Mouse (Mus musculus) G1E (cell line): ENCODE data around the gene Sbf2. TPM values are rescaled to one million over a fixed set of nuclear protein-coding genes. Genes with fewer than 3 reads are reported as not detected.

Source experiments
- ATAC-seq: 2 replicates; pipeline ENCODE4 v1.8.0; 2016; ENCODE audit warnings: mild to moderate bottlenecking; ENCODE audit not compliant: insufficient number of reproducible peaks, poor library complexity, low FRiP score, severe bottlenecking; ENCODE audit errors: extremely low read depth
- DNase-seq: peaks from one replicate; pipeline ENCODE4 v3.0.0; 2012; ENCODE audit warnings: low spot score
- H3K27me3 ChIP-seq: 2 replicates; pipeline ENCODE4 v1.6.1; 2012; ENCODE audit warnings: mild to moderate bottlenecking, low read length, inconsistent platforms; ENCODE audit not compliant: insufficient read depth
- H3K36me3 ChIP-seq: replicated peaks from 2 replicates; pipeline ENCODE3; 2012; ENCODE audit warnings: mild to moderate bottlenecking, inconsistent platforms
- H3K4me1 ChIP-seq: 2 replicates; pipeline ENCODE4 v1.6.1; 2012; ENCODE audit warnings: low read depth, low read length, inconsistent platforms, mixed read lengths; ENCODE audit not compliant: insufficient read depth
- H3K4me3 ChIP-seq: 2 replicates; pipeline ENCODE4 v1.5.1; 2012; ENCODE audit warnings: low read depth, mild to moderate bottlenecking, inconsistent platforms, low read length, moderate library complexity, mixed read lengths
- H3K9me3 ChIP-seq: replicated peaks from 2 replicates; pipeline ENCODE4 v1.6.1; 2012; ENCODE audit warnings: inconsistent platforms
- CTCF ChIP-seq: IDR thresholded peaks from 2 replicates; pipeline ENCODE4 v1.5.1; 2012; ENCODE audit warnings: low read depth, low read length, inconsistent platforms, mixed read lengths
- GATA1 ChIP-seq: IDR thresholded peaks from 2 replicates; pipeline ENCODE4 v1.6.1; 2012; ENCODE audit warnings: borderline replicate concordance, low read length, inconsistent platforms, mixed read lengths
- GATA2 ChIP-seq: IDR thresholded peaks from 2 replicates; pipeline ENCODE4 v1.6.1; 2012; ENCODE audit warnings: low read depth, low read length, inconsistent platforms, borderline replicate concordance
- POLR2AphosphoS5 ChIP-seq: IDR thresholded peaks from 2 replicates; pipeline ENCODE4 v1.6.1; 2012; ENCODE audit warnings: low read depth, low read length, inconsistent platforms; ENCODE audit not compliant: insufficient replicate concordance
- TAL1 ChIP-seq: conservative IDR thresholded peaks from 2 replicates; pipeline ENCODE4 v1.6.1; 2012; ENCODE audit warnings: low read depth, low read length, inconsistent platforms, mixed read lengths
- polyA plus RNA-seq: library from polyadenylated mRNA; stranded (reverse); fragments of >175 nt; gene quantifications from 2 replicates; pipeline ENCODE4 v1.2.3, GENCODE M21; 2012
- total RNA-seq, 2 experiments: library from RNA; stranded (forward) in 1 of 2; stranded (reverse) in 1 of 2; fragments of 200-1000 nt in 1 of 2; fragments of >200 nt in 1 of 2; fragmentation: Nextera tagmentation in 1 of 2; gene quantifications; 2 replicates each; pipeline ENCODE4 v1.2.3; 2014 to 2017

Sbf2 gene
- total and polyA plus RNA-seq, 3 experiments, result 0.49 TPM; not detected in 2

- Histone ChIP-seq H3K4me3 (no peak overlapping the region), H3K9me3 (no peaks in the 10 kb centered on the region), H3K36me3 (no peaks in the 10 kb centered on the region), H3K27me3 (peaks cover 10% of the 10 kb centered on the region; the same call in 1 of the 2 replicates), H3K4me1 (no peaks in the 10 kb centered on the region)
- no peak for DNase-seq
- TF ChIP-seq GATA1 (no peak), GATA2 (no peak), POLR2AphosphoS5 (no peak), CTCF (no peak), TAL1 (no peak)
- no peak for ATAC-seq
Measured at GRCm38 (mm10) chr7:110298090-110298489, 316.6 kb downstream of the Sbf2 start.

- TF ChIP-seq GATA2 (no peak), POLR2AphosphoS5 (no peak), GATA1 (no peak), TAL1 (no peak), CTCF (no peak)
- ATAC-seq, result no peak
- Histone ChIP-seq H3K9me3 (no peaks in the 10 kb centered on the region), H3K36me3 (no peaks in the 10 kb centered on the region), H3K27me3 (peaks cover 10% of the 10 kb centered on the region; the same call in 1 of the 2 replicates), H3K4me1 (no peaks in the 10 kb centered on the region), H3K4me3 (no peak overlapping the region)
- DNase-seq, result no peak
Measured at GRCm38 (mm10) chr7:110297611-110298010, 317.1 kb downstream of the Sbf2 start.

GRCm38 (mm10) chr7:110296889-110297603 is 317.7 kb downstream of the Sbf2 start:
- Histone ChIP-seq H3K9me3 (no peaks in the 10 kb centered on the region), H3K4me1 (no peaks in the 10 kb centered on the region), H3K36me3 (no peaks in the 10 kb centered on the region), H3K4me3 (no peak overlapping the region), H3K27me3 (peaks cover 10% of the 10 kb centered on the region; the same call in 1 of the 2 replicates)
- DNase-seq (no peak), ATAC-seq (no peak)
- TF ChIP-seq TAL1 (no peak), GATA2 (no peak)

DNA sequence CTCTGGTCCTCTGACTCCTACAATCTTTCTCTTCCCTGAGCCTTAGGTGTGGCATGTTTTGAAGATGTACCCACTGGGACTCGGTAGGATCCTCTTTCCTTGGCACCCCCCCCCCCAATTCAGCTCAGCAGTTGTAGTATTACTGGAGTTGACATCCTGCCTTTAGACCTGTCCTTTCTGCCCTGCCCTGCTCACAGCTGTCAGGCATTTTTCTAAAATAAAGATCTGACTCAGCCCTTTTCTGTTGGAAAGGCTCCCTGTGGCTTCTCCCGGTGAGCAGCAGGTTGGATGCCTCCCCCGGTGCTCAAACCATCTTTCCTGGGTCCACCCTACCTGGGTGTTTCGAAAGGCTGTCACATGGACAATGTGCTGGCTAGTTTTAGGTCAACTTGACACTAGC is 325.1 kb downstream of the Sbf2 start:
- ATAC-seq, result no peak
- TF ChIP-seq GATA1 (no peak), TAL1 (no peak), POLR2AphosphoS5 (no peak), CTCF (no peak), GATA2 (no peak)
- DNase-seq, result no peak

GRCm38 (mm10) chr7:110288731-110289191 is 326.0 kb downstream of the Sbf2 start:
- Histone ChIP-seq H3K4me3 (no peak overlapping the region), H3K9me3 (no peaks in the 10 kb centered on the region), H3K4me1 (peaks cover 7% of the 10 kb centered on the region; the same call in 1 of the 2 replicates), H3K27me3 (peaks cover 8% of the 10 kb centered on the region; the same call in 1 of the 2 replicates), H3K36me3 (peaks cover 27% of the 10 kb centered on the region)
- TF ChIP-seq GATA2 (no peak), TAL1 (no peak), POLR2AphosphoS5 (no peak), GATA1 (no peak)
- DNase-seq (no peak), ATAC-seq (no peak)

More for the DNA sequence above, 325.1 kb downstream of the Sbf2 start:
- H3K9me3 ChIP-seq, result no peaks in the 10 kb centered on the region
- H3K4me1 ChIP-seq, result peaks cover 7% of the 10 kb centered on the region; the same call in 1 of the 2 replicates
- no peak overlapping the region for H3K4me3 ChIP-seq
- peaks cover 8% of the 10 kb centered on the region; the same call in 1 of the 2 replicates for H3K27me3 ChIP-seq
- H3K36me3 ChIP-seq, result peaks cover 19% of the 10 kb centered on the region

- DNase-seq, result no peak
- H3K4me1 ChIP-seq, result peaks cover 7% of the 10 kb centered on the region; the same call in 1 of the 2 replicates
- TF ChIP-seq GATA1 (no peak), CTCF (no peak), TAL1 (no peak), GATA2 (no peak), POLR2AphosphoS5 (no peak)
- peaks cover 31% of the 10 kb centered on the region for H3K36me3 ChIP-seq
- H3K27me3 ChIP-seq, result peaks cover 8% of the 10 kb centered on the region; the same call in 1 of the 2 replicates
- H3K9me3 ChIP-seq, result no peaks in the 10 kb centered on the region
- no peak overlapping the region for H3K4me3 ChIP-seq
- no peak for ATAC-seq
Measured at GRCm38 (mm10) chr7:110288191-110288604, 326.5 kb downstream of the Sbf2 start.

DNA sequence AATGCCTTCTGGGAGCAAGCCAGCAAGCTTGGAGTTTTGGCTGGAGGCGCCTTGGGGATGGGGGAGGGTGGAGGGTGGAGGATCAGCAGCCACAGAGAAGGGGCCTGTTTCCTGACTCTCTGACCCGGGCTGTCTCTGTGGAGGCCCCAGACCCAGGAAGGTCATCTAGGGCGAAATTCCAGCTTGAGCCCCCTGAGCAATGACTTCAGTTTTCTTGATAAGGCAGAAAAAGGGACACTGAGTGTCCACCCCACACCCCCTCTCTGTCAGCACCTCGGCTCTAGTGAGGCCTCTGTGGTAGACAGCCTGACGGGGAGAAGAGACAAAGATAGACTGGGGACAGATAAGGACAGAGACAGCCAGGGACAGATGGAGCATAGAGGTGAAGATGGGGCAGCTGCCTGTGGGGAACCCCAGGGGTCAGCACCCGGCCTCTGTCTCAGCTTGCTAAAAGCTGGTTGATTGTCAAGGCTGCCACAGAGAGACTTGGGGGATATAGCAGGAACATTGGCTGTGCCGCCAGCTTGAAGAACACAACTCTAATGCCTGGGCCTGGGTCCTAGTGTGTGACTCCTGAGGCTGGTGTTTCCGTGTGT is 327.1 kb downstream of the Sbf2 start:
- Histone ChIP-seq H3K4me3 (no peak overlapping the region), H3K36me3 (peaks cover 36% of the 10 kb centered on the region), H3K9me3 (no peaks in the 10 kb centered on the region), H3K27me3 (peaks cover 8% of the 10 kb centered on the region; the same call in 1 of the 2 replicates), H3K4me1 (peaks cover 7% of the 10 kb centered on the region; the same call in 1 of the 2 replicates)
- no peak for TF ChIP-seq CTCF
- ATAC-seq, result no peak
- DNase-seq, result no peak
